Mouse (Mus musculus) small intestine, adult 2 months (tissue): Measurements from ENCODE around the gene Fignl1.

Source experiments
- CTCF ChIP-seq: fragments of 200-500 bp; IDR thresholded peaks from 2 replicates; pipeline ENCODE4 v1.5.1; 2012; ENCODE audit warnings: low read depth, mild to moderate bottlenecking, control low read depth, inconsistent platforms, low read length, moderate library complexity, mixed read lengths; ENCODE audit not compliant: insufficient replicate concordance, insufficient read length; ENCODE audit errors: extremely low read depth
- POLR2A ChIP-seq: fragments of 200-500 bp; IDR thresholded peaks from 2 replicates; pipeline ENCODE4 v1.6.1; 2012; ENCODE audit warnings: low read depth, mild to moderate bottlenecking, control low read depth, inconsistent platforms, low read length, moderate library complexity

GRCm38 (mm10) chr11:11804421-11804820, 4.3 kb downstream of the Fignl1 start:
- TF ChIP-seq CTCF (no peak), POLR2A (no peak)
